Mouse (Mus musculus) lung, postnatal 4 days (tissue): Measurements from ENCODE around the gene Mat1a.

Experiments used
- DNase-seq, 2 experiments: peaks; one replicate each; pipeline ENCODE4 v3.0.0; 2021

Mat1a gene

GRCm38 (mm10) chr14:41104853-41105444, at the start of gene Mat1a:
Gene Mat1a, plus strand, starts transcription at chr14:41105035.
- peak; percentile 54 to 72 for DNase-seq

GRCm38 (mm10) chr14:41065168-41065567, 39.7 kb upstream of the Mat1a start:
- no peak for DNase-seq

- DNase-seq, result no peak
Measured at GRCm38 (mm10) chr14:41066416-41066815, 38.4 kb upstream of the Mat1a start.

- DNase-seq, result no peak
Measured at GRCm38 (mm10) chr14:41069108-41069507, 35.7 kb upstream of the Mat1a start, which contains the start of gene Dydc2. Gene Dydc2, minus strand, starts transcription at chr14:41069208.

- DNase-seq, result no peak
Measured at GRCm38 (mm10) chr14:41070343-41070742, 34.5 kb upstream of the Mat1a start.

GRCm38 (mm10) chr14:41072229-41072943, 32.4 kb upstream of the Mat1a start, which contains the start of gene Dydc1:
Gene Dydc1, plus strand, starts transcription at chr14:41072911.
- peak; percentile 59 to 66 for DNase-seq

GRCm38 (mm10) chr14:41072944-41073275, 31.9 kb upstream of the Mat1a start:
- no peak for DNase-seq

GRCm38 (mm10) chr14:41082408-41082807, 22.4 kb upstream of the Mat1a start:
- DNase-seq, result no peak

GRCm38 (mm10) chr14:41087509-41087908, 17.3 kb upstream of the Mat1a start:
- peak in 1 of 2 experiments; percentile 17 for DNase-seq

- peak in 1 of 2 experiments; percentile 27 for DNase-seq
Measured at GRCm38 (mm10) chr14:41090777-41091176, 14.1 kb upstream of the Mat1a start.

GRCm38 (mm10) chr14:41094114-41094513, 10.7 kb upstream of the Mat1a start:
- DNase-seq, result no peak

- DNase-seq, result no peak
Measured at GRCm38 (mm10) chr14:41096296-41096860, 8.5 kb upstream of the Mat1a start.

GRCm38 (mm10) chr14:41098726-41099125, 6.1 kb upstream of the Mat1a start:
- DNase-seq, result no peak

GRCm38 (mm10) chr14:41100712-41101111, 4.1 kb upstream of the Mat1a start:
- DNase-seq, result no peak

- no peak for DNase-seq
Measured at GRCm38 (mm10) chr14:41101242-41101641, 3.6 kb upstream of the Mat1a start.

- DNase-seq, result no peak
Measured at GRCm38 (mm10) chr14:41102269-41102668, 2.6 kb upstream of the Mat1a start.

- no peak for DNase-seq
Measured at GRCm38 (mm10) chr14:41111031-41111668, 6.3 kb downstream of the Mat1a start.

GRCm38 (mm10) chr14:41112944-41113343, 8.1 kb downstream of the Mat1a start:
- DNase-seq, result no peak

GRCm38 (mm10) chr14:41116271-41116670, 11.4 kb downstream of the Mat1a start:
- DNase-seq, result no peak

- no peak for DNase-seq
Measured at GRCm38 (mm10) chr14:41124683-41125082, 19.8 kb downstream of the Mat1a start.

- peak in 1 of 2 experiments; percentile 50 for DNase-seq
Measured at GRCm38 (mm10) chr14:41127997-41128396, 23.2 kb downstream of the Mat1a start.

GRCm38 (mm10) chr14:41131540-41131939, 26.7 kb downstream of the Mat1a start, which contains the start of gene Sftpa1:
Gene Sftpa1, plus strand, starts transcription at chr14:41131782.
- peak; percentile 38 to 53 for DNase-seq

- DNase-seq, result no peak
Measured at GRCm38 (mm10) chr14:41137006-41137405, 32.2 kb downstream of the Mat1a start.

- no peak for DNase-seq
Measured at GRCm38 (mm10) chr14:41140686-41141085, 35.9 kb downstream of the Mat1a start.
